Mouse (Mus musculus): ENCODE measurements at regions not wholly inside any gene's neighbourhood (a gene's known extent, or its start where the extent isn't known, plus 50 kb on each side); places are given as distances from the start of the nearest gene placed in this dataset.
A peak's percentile ranks its signal among the peaks of the same experiment; 100 is the strongest.

DNA sequence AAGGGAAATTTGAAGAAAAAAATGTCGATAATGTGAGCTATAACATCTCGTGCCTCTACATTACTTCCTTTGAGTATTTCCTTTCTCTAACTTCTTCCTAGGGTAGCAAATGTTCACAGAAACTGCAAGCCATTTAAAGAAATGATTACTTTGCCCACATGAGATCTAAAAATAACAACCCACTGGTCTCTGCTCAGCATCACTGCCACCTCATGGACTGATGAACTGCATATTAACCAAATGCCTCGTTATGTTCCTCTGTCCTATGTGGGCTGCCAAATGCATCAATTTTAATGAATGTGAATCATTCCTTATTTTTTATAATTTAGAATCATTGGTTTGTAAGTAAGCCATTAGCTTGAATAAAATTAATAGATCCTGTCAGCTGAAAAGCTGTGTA, 590.0 kb upstream of the Nr3c2 start:
- no peak overlapping the region for H3K27ac ChIP-seq (ENCODE audit: low read depth)
- H3K4me2 ChIP-seq (ENCODE audit: low read depth, low read length) = no peak overlapping the region
- ATAC-seq = no peak
- H3K9me3 ChIP-seq (ENCODE audit: low read length) = no peaks in the 10 kb centered on the region
- DNase-seq = no peak
- no peaks in the 10 kb centered on the region for H3K27me3 ChIP-seq (ENCODE audit: insufficient read depth, low read length)
- H3K4me1 ChIP-seq (ENCODE audit: insufficient read depth) = no peaks in the 10 kb centered on the region
- no peak overlapping the region for H3K4me3 ChIP-seq (ENCODE audit: low read depth, low read length)
- H3K36me3 ChIP-seq (replicated peaks; ENCODE audit: insufficient read depth, low read length) = no peaks in the 10 kb centered on the region
- TF ChIP-seq EP300 (IDR thresholded peaks at IDR 0.05; ENCODE audit: low read depth) (no peak), CTCF (IDR thresholded peaks at IDR 0.05; ENCODE audit: low read depth) (no peak)
- no peak overlapping the region for H3K9ac ChIP-seq (replicated peaks)
- WGBS (ENCODE audit: insufficient replicate concordance) = 53% methylated on average over 3 of the region's 3 CpGs

DNA sequence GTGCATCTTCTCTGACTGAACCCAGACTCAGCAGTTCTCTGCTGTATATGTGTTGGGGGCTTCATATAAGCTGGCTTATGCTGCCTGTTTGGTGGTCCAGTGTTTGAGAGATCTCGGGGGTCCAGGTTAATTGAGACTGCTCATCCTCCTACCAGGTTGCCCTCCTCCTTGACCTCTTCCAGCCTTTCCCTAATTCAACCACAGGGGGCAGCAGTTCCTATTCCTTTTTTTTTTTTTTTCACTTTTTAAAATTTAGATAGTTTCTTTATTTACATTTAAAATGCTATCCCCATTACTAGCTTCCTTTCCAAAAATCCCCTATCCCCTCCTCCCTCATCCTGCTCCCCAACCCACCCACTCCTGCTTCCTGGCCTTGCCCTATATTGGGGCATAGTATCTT, 570.7 kb upstream of the Nr3c2 start:
- no peak overlapping the region for H3K4me3 ChIP-seq (ENCODE audit: low read depth, low read length)
- no peaks in the 10 kb centered on the region for H3K9me3 ChIP-seq (ENCODE audit: low read length)
- TF ChIP-seq CTCF (IDR thresholded peaks at IDR 0.05; ENCODE audit: low read depth) (no peak), EP300 (IDR thresholded peaks at IDR 0.05; ENCODE audit: low read depth) (no peak)
- H3K27ac ChIP-seq (ENCODE audit: low read depth) = no peak overlapping the region
- H3K4me2 ChIP-seq (ENCODE audit: low read depth, low read length) = no peak overlapping the region
- WGBS (ENCODE audit: insufficient replicate concordance) = 35% methylated on average over 1 of the region's 1 CpGs
- H3K9ac ChIP-seq (replicated peaks) = no peak overlapping the region
- DNase-seq (no peak), ATAC-seq (no peak)
- H3K4me1 ChIP-seq (ENCODE audit: insufficient read depth) = no peaks in the 10 kb centered on the region
- no peaks in the 10 kb centered on the region for H3K36me3 ChIP-seq (replicated peaks; ENCODE audit: insufficient read depth, low read length)
- no peaks in the 10 kb centered on the region for H3K27me3 ChIP-seq (ENCODE audit: insufficient read depth, low read length)

DNA sequence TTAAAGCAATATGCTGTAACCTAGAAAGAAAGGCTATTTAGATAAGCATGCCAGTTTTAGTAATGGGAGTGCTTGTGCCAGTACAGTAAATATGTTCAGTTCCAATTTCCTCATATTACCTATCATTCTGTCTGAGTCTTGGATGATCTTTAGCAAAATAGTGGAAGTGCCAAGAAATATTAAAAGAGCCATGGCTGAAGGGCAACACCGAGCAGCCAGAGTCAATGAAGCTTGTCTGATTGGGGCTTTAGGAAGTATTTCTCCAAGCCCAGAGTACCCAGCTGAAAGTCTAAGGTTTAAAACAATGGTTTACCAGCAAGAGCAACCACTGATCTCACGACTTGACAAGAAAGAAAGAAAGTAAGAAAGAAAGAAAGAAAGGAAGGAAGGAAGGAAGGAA, 556.2 kb upstream of the Nr3c2 start:
- Histone ChIP-seq H3K4me2 (ENCODE audit: low read depth, low read length) (no peak overlapping the region), H3K4me1 (ENCODE audit: insufficient read depth) (no peaks in the 10 kb centered on the region), H3K36me3 (replicated peaks; ENCODE audit: insufficient read depth, low read length) (no peaks in the 10 kb centered on the region), H3K27me3 (ENCODE audit: insufficient read depth, low read length) (no peaks in the 10 kb centered on the region), H3K9me3 (ENCODE audit: low read length) (no peaks in the 10 kb centered on the region), H3K9ac (replicated peaks) (no peak overlapping the region), H3K4me3 (ENCODE audit: low read depth, low read length) (no peak overlapping the region), H3K27ac (ENCODE audit: low read depth) (no peak overlapping the region)
- no peak for DNase-seq
- 58% methylated on average over 2 of the region's 2 CpGs for WGBS (ENCODE audit: insufficient replicate concordance)
- ATAC-seq = no peak
- TF ChIP-seq CTCF (IDR thresholded peaks at IDR 0.05; ENCODE audit: low read depth) = no peak
- TF ChIP-seq EP300 (IDR thresholded peaks at IDR 0.05; ENCODE audit: low read depth) = no peak

DNA sequence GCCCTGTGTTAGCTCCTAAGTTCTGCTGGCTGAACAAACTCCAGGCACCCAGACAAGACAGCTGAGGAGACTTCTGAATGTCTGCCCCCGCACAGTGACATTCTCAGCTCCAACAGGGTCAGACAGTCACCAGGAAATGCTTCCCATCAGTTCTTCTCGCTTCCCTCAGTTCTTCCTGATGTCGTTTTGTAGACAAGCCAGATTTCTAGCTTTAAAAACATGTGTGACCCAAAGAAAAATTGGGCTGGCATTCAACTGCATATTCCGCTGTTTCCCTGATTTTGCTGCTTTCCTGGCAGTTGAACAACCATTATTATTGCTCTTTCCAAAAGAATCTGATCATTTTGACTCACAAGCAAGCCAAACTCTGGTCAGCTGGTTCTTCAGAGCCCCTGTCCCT, 553.1 kb upstream of the Nr3c2 start:
- DNase-seq (no peak), ATAC-seq (no peak)
- no peaks in the 10 kb centered on the region for H3K4me1 ChIP-seq (ENCODE audit: insufficient read depth)
- H3K27me3 ChIP-seq (ENCODE audit: insufficient read depth, low read length) = no peaks in the 10 kb centered on the region
- no peaks in the 10 kb centered on the region for H3K9me3 ChIP-seq (ENCODE audit: low read length)
- H3K36me3 ChIP-seq (replicated peaks; ENCODE audit: insufficient read depth, low read length) = no peaks in the 10 kb centered on the region
- H3K9ac ChIP-seq (replicated peaks) = no peak overlapping the region
- no peak overlapping the region for H3K4me2 ChIP-seq (ENCODE audit: low read depth, low read length)
- H3K27ac ChIP-seq (ENCODE audit: low read depth) = no peak overlapping the region
- TF ChIP-seq CTCF (IDR thresholded peaks at IDR 0.05; ENCODE audit: low read depth) (no peak), EP300 (IDR thresholded peaks at IDR 0.05; ENCODE audit: low read depth) (no peak)
- H3K4me3 ChIP-seq (ENCODE audit: low read depth, low read length) = no peak overlapping the region
- WGBS (ENCODE audit: insufficient replicate concordance) = 65% methylated on average over 4 of the region's 4 CpGs

DNA sequence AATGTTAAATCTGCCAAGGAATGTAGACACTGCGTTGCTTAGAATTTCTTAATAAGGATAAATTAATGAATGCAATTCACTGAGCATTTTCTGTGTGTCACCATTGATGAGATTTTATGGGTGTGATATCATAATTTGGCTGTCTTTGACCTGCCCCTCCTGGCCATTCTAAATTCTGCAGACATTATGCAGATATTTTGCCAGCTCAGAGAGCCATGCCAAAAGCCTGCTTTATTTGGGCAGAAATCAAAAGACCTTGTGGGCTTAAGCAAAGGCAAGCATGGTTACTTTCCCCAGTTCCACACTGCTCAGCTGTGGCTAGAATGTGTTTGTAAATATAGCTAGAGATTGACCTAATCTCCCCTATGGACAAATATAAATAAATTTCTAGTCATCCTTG, 552.4 kb upstream of the Nr3c2 start:
- Histone ChIP-seq H3K4me1 (ENCODE audit: insufficient read depth) (no peaks in the 10 kb centered on the region), H3K4me3 (ENCODE audit: low read depth, low read length) (no peak overlapping the region), H3K4me2 (ENCODE audit: low read depth, low read length) (no peak overlapping the region), H3K9ac (replicated peaks) (no peak overlapping the region), H3K36me3 (replicated peaks; ENCODE audit: insufficient read depth, low read length) (no peaks in the 10 kb centered on the region), H3K9me3 (ENCODE audit: low read length) (no peaks in the 10 kb centered on the region), H3K27ac (ENCODE audit: low read depth) (no peak overlapping the region), H3K27me3 (ENCODE audit: insufficient read depth, low read length) (no peaks in the 10 kb centered on the region)
- DNase-seq = no peak
- WGBS (ENCODE audit: insufficient replicate concordance) = 70% methylated on average over 1 of the region's 1 CpGs
- no peak for ATAC-seq
- no peak for TF ChIP-seq EP300 (IDR thresholded peaks at IDR 0.05; ENCODE audit: low read depth)
- no peak for TF ChIP-seq CTCF (IDR thresholded peaks at IDR 0.05; ENCODE audit: low read depth)

DNA sequence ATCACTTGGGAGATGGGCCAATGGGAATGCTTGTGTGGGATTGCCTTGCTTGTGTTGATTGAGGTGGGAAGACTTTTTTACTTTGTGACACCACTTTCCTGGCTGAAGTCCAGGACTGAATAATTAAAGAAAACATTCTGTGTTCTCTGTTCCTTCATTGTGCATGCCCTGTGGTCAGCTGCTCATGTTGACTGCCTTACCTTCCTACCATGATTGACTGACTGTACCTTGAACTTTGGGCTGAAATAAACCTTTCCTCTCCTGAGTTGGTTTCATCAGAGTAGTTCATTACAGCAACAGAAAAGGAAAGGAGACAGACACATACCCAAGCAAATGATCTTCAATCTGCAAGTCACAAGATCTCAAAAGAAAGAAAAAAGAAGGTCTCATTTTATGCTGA, 524.9 kb upstream of the Nr3c2 start:
- TF ChIP-seq CTCF (IDR thresholded peaks at IDR 0.05; ENCODE audit: low read depth) = no peak
- no peak for TF ChIP-seq EP300 (IDR thresholded peaks at IDR 0.05; ENCODE audit: low read depth)
- no peak overlapping the region for H3K9ac ChIP-seq (replicated peaks)
- H3K4me2 ChIP-seq (ENCODE audit: low read depth, low read length) = no peak overlapping the region
- no peaks in the 10 kb centered on the region for H3K36me3 ChIP-seq (replicated peaks; ENCODE audit: insufficient read depth, low read length)
- no peaks in the 10 kb centered on the region for H3K4me1 ChIP-seq (ENCODE audit: insufficient read depth)
- H3K27me3 ChIP-seq (ENCODE audit: insufficient read depth, low read length) = no peaks in the 10 kb centered on the region
- ATAC-seq (peak; percentile 86), DNase-seq (no peak)
- H3K27ac ChIP-seq (ENCODE audit: low read depth) = no peak overlapping the region; the same call in 1 of the 2 replicates
- H3K4me3 ChIP-seq (ENCODE audit: low read depth, low read length) = no peak overlapping the region
- H3K9me3 ChIP-seq (ENCODE audit: low read length) = no peaks in the 10 kb centered on the region

DNA sequence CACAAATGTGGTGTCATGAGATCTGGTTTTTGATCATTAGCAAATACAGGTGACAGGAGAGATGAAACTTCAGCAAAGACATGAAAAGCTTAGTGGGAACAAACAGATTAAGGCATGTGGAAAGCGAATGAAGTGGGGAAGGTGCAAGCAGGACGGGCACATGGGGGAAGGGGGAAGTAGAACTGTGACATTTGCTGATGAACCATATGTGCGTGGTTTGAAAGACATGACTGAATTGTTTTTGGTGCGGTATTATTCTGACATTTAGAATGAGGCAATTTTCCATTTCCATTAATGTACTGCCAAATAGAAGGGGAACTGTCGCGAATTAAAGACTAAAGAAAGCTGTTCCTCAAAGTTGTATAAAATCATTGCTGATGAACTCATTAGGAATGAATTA, 521.5 kb upstream of the Nr3c2 start:
- Histone ChIP-seq H3K4me1 (ENCODE audit: insufficient read depth) (no peaks in the 10 kb centered on the region), H3K9ac (replicated peaks) (no peak overlapping the region), H3K27ac (ENCODE audit: low read depth) (no peak overlapping the region), H3K4me2 (ENCODE audit: low read depth, low read length) (no peak overlapping the region), H3K9me3 (ENCODE audit: low read length) (no peaks in the 10 kb centered on the region), H3K36me3 (replicated peaks; ENCODE audit: insufficient read depth, low read length) (no peaks in the 10 kb centered on the region), H3K27me3 (ENCODE audit: insufficient read depth, low read length) (no peaks in the 10 kb centered on the region), H3K4me3 (ENCODE audit: low read depth, low read length) (no peak overlapping the region)
- WGBS (ENCODE audit: insufficient replicate concordance) = 70% methylated on average over 6 of the region's 6 CpGs
- DNase-seq (no peak), ATAC-seq (no peak)
- TF ChIP-seq CTCF (IDR thresholded peaks at IDR 0.05; ENCODE audit: low read depth) (no peak), EP300 (IDR thresholded peaks at IDR 0.05; ENCODE audit: low read depth) (no peak)
